Mouse (Mus musculus): ENCODE results near the gene Gm45785.
"Not testable (repeated sequence)": the region's sequence is repeated elsewhere in the genome, so short reads cannot be mapped to it uniquely, and the experiment has no call there.

Gm45785 gene

GRCm38 (mm10) chr7:140855860-140856784, at the start of gene Gm45785:
Gene Gm45785, minus strand, starts transcription at chr7:140856331.
- peak; percentile 88 for DNase-seq (ENCODE audit: low spot score)

- DNase-seq (ENCODE audit: low spot score), result no peak
Measured at GRCm38 (mm10) chr7:140905642-140906081, 49.5 kb upstream of the Gm45785 start.

GRCm38 (mm10) chr7:140903212-140903611, 47.1 kb upstream of the Gm45785 start:
- peak; percentile 86 for DNase-seq (ENCODE audit: low spot score)

GRCm38 (mm10) chr7:140902036-140902875, 46.1 kb upstream of the Gm45785 start:
- no peak for DNase-seq (ENCODE audit: low spot score)

- no peak for DNase-seq (ENCODE audit: low spot score)
Measured at GRCm38 (mm10) chr7:140900220-140900619, 44.1 kb upstream of the Gm45785 start, which contains the start of gene Cox8b. Gene Cox8b, minus strand, starts transcription at chr7:140900446.

GRCm38 (mm10) chr7:140899121-140899520, 43.0 kb upstream of the Gm45785 start:
- no peak for DNase-seq (ENCODE audit: low spot score)

GRCm38 (mm10) chr7:140897863-140898262, 41.7 kb upstream of the Gm45785 start:
- no peak for DNase-seq (ENCODE audit: low spot score)

GRCm38 (mm10) chr7:140894611-140895010, 38.5 kb upstream of the Gm45785 start:
- DNase-seq (ENCODE audit: low spot score), result no peak

- no peak for DNase-seq (ENCODE audit: low spot score)
Measured at GRCm38 (mm10) chr7:140894031-140894430, 37.9 kb upstream of the Gm45785 start.

- not testable (repeated sequence) for DNase-seq (ENCODE audit: low spot score)
Measured at GRCm38 (mm10) chr7:140890636-140891035, 34.5 kb upstream of the Gm45785 start.

GRCm38 (mm10) chr7:140882469-140882803, 26.3 kb upstream of the Gm45785 start:
- DNase-seq (ENCODE audit: low spot score), result no peak

GRCm38 (mm10) chr7:140881696-140882468, 25.8 kb upstream of the Gm45785 start, which contains the start of the genes Psmd13 and Sirt3:
Gene Psmd13, plus strand, starts transcription at chr7:140881968.
Gene Sirt3, minus strand, starts transcription at chr7:140882309.
- peak; percentile 95 for DNase-seq (ENCODE audit: low spot score)

GRCm38 (mm10) chr7:140880865-140881515, 24.9 kb upstream of the Gm45785 start:
- DNase-seq (ENCODE audit: low spot score), result no peak

GRCm38 (mm10) chr7:140880419-140880818, 24.3 kb upstream of the Gm45785 start:
- no peak for DNase-seq (ENCODE audit: low spot score)

- no peak for DNase-seq (ENCODE audit: low spot score)
Measured at GRCm38 (mm10) chr7:140879355-140879754, 23.2 kb upstream of the Gm45785 start.

GRCm38 (mm10) chr7:140877364-140877763, 21.2 kb upstream of the Gm45785 start:
- DNase-seq (ENCODE audit: low spot score), result no peak

GRCm38 (mm10) chr7:140874224-140874623, 18.1 kb upstream of the Gm45785 start:
- DNase-seq (ENCODE audit: low spot score), result no peak

- no peak for DNase-seq (ENCODE audit: low spot score)
Measured at GRCm38 (mm10) chr7:140864761-140865160, 8.6 kb upstream of the Gm45785 start.

- DNase-seq (ENCODE audit: low spot score), result no peak
Measured at GRCm38 (mm10) chr7:140860728-140861127, 4.6 kb upstream of the Gm45785 start.

GRCm38 (mm10) chr7:140859997-140860396, 3.9 kb upstream of the Gm45785 start:
- no peak for DNase-seq (ENCODE audit: low spot score)

GRCm38 (mm10) chr7:140858746-140859145, 2.6 kb upstream of the Gm45785 start:
- DNase-seq (ENCODE audit: low spot score), result no peak

Data from retina, embryonic 14.5 days (tissue).